Mouse (Mus musculus): ENCODE results near the gene Slc29a4. TPM values are rescaled to one million over a fixed set of nuclear protein-coding genes. Genes with fewer than 3 reads are reported as not detected.

Slc29a4 gene
- polyA plus RNA-seq, 1 experiment = 0.67 TPM

DNA sequence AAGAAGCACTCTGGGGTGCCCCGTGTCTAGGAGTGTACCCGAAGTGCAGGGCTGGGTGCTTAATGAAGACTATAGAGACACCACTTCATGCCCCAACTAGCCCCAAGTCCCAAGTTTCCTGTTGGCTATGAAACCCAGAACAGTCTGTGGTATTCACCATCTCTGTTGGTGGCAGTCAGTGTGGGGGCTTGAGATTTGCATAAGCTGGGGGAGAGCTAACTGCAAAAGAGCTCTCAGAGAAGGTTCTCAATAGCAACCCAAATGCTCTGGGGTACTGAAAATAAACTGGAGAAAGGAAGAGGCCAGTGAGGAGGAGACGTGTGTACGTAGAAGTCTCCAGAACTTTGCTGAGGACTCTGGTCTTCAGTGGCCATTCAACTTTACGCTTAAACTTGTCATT is 9.8 kb upstream of the Slc29a4 start:
- no peaks in the 10 kb centered on the region for H3K4me1 ChIP-seq (ENCODE audit: control insufficient read depth, insufficient read depth, low read length)
- no peak for TF ChIP-seq CTCF (IDR thresholded peaks at IDR 0.05; ENCODE audit: control insufficient read depth, insufficient read depth, insufficient replicate concordance, low read depth, low read length)
- no peak for TF ChIP-seq POLR2A (IDR thresholded peaks at IDR 0.05; ENCODE audit: control insufficient read depth, low read depth, low read length)
- H3K36me3 ChIP-seq (ENCODE audit: control insufficient read depth, insufficient read depth, low read length) = no peaks in the 10 kb centered on the region
- H3K4me3 ChIP-seq (ENCODE audit: control insufficient read depth, low read depth, low read length) = no peak overlapping the region
- H3K27me3 ChIP-seq (ENCODE audit: control insufficient read depth, insufficient read depth, low read length) = no peaks in the 10 kb centered on the region
- no peak overlapping the region for H3K27ac ChIP-seq (ENCODE audit: control insufficient read depth, insufficient read depth, low read depth, low read length)

- Histone ChIP-seq H3K4me3 (ENCODE audit: control insufficient read depth, low read depth, low read length) (no peak overlapping the region), H3K36me3 (ENCODE audit: control insufficient read depth, insufficient read depth, low read length) (no peaks in the 10 kb centered on the region), H3K27me3 (ENCODE audit: control insufficient read depth, insufficient read depth, low read length) (no peaks in the 10 kb centered on the region), H3K27ac (ENCODE audit: control insufficient read depth, insufficient read depth, low read depth, low read length) (no peak overlapping the region), H3K4me1 (ENCODE audit: control insufficient read depth, insufficient read depth, low read length) (peaks cover 3% of the 10 kb centered on the region; the same call in 1 of the 2 replicates)
- no peak for TF ChIP-seq CTCF (IDR thresholded peaks at IDR 0.05; ENCODE audit: control insufficient read depth, insufficient read depth, insufficient replicate concordance, low read depth, low read length)
Observed at GRCm38 (mm10) chr5:142688866-142689265, 3.4 kb upstream of the Slc29a4 start.

- Histone ChIP-seq H3K4me1 (ENCODE audit: control insufficient read depth, insufficient read depth, low read length) (peaks cover 3% of the 10 kb centered on the region; the same call in 1 of the 2 replicates), H3K27me3 (ENCODE audit: control insufficient read depth, insufficient read depth, low read length) (no peaks in the 10 kb centered on the region), H3K36me3 (ENCODE audit: control insufficient read depth, insufficient read depth, low read length) (no peaks in the 10 kb centered on the region), H3K4me3 (ENCODE audit: control insufficient read depth, low read depth, low read length) (no peak overlapping the region), H3K27ac (ENCODE audit: control insufficient read depth, insufficient read depth, low read depth, low read length) (no peak overlapping the region)
- TF ChIP-seq CTCF (IDR thresholded peaks at IDR 0.05; ENCODE audit: control insufficient read depth, insufficient read depth, insufficient replicate concordance, low read depth, low read length) (no peak), POLR2A (IDR thresholded peaks at IDR 0.05; ENCODE audit: control insufficient read depth, low read depth, low read length) (no peak)
Observed at GRCm38 (mm10) chr5:142690343-142690742, 2.0 kb upstream of the Slc29a4 start.

DNA sequence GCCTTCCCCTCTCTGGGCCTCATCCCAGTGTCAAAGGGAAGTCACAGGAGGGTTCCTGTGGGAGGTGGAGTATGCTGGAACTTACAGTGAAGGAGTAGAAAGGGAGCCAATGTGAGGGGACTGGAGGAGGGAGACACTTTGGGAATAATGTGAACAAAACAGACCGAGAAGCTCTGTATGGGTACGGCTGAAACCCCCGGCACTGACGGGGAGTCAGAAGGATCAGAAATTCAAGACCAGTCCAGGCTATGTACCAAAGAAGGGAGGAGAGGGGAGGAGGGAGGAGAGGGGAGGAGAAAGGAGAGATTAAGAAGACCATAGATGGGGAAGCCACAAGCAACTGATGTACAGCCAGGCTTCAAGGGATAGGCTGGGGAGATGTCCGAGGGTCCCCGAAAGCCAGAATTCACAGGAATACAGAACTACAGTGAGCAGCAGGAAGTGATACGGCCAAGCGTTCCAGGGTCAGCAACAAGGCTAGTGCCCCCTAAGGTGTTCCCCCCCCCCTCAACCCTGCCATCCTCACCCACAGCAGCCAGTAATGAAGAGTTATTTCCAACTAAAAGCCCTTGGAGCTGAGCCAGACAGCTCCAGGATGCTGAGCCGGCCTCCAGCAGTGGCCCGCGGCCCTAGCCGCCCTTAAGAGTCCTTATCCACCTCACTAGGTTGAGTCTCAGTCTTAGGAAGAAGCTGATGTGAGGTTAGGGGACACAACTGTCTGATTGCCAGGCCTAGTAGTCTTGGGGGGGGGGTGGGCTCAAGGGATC is 842 bp downstream of the Slc29a4 start:
- H3K4me3 ChIP-seq (ENCODE audit: control insufficient read depth, low read depth, low read length) = no peak overlapping the region
- peaks cover 3% of the 10 kb centered on the region; the same call in 1 of the 2 replicates for H3K4me1 ChIP-seq (ENCODE audit: control insufficient read depth, insufficient read depth, low read length)
- no peaks in the 10 kb centered on the region for H3K27me3 ChIP-seq (ENCODE audit: control insufficient read depth, insufficient read depth, low read length)
- TF ChIP-seq POLR2A (IDR thresholded peaks at IDR 0.05; ENCODE audit: control insufficient read depth, low read depth, low read length) (no peak), CTCF (IDR thresholded peaks at IDR 0.05; ENCODE audit: control insufficient read depth, insufficient read depth, insufficient replicate concordance, low read depth, low read length) (no peak)
- H3K36me3 ChIP-seq (ENCODE audit: control insufficient read depth, insufficient read depth, low read length) = no peaks in the 10 kb centered on the region
- H3K27ac ChIP-seq (ENCODE audit: control insufficient read depth, insufficient read depth, low read depth, low read length) = no peak overlapping the region

- Histone ChIP-seq H3K36me3 (ENCODE audit: control insufficient read depth, insufficient read depth, low read length) (no peaks in the 10 kb centered on the region), H3K27me3 (ENCODE audit: control insufficient read depth, insufficient read depth, low read length) (no peaks in the 10 kb centered on the region), H3K4me3 (ENCODE audit: control insufficient read depth, low read depth, low read length) (no peak overlapping the region), H3K4me1 (ENCODE audit: control insufficient read depth, insufficient read depth, low read length) (peaks cover 3% of the 10 kb centered on the region; the same call in 1 of the 2 replicates), H3K27ac (ENCODE audit: control insufficient read depth, insufficient read depth, low read depth, low read length) (no peak overlapping the region)
- TF ChIP-seq CTCF (IDR thresholded peaks at IDR 0.05; ENCODE audit: control insufficient read depth, insufficient read depth, insufficient replicate concordance, low read depth, low read length) (no peak), POLR2A (IDR thresholded peaks at IDR 0.05; ENCODE audit: control insufficient read depth, low read depth, low read length) (no peak)
Observed at GRCm38 (mm10) chr5:142693738-142694430, 1.6 kb downstream of the Slc29a4 start.

- no peak overlapping the region for H3K27ac ChIP-seq (ENCODE audit: control insufficient read depth, insufficient read depth, low read depth, low read length)
Observed at GRCm38 (mm10) chr5:142694627-142695340, 2.5 kb downstream of the Slc29a4 start.

DNA sequence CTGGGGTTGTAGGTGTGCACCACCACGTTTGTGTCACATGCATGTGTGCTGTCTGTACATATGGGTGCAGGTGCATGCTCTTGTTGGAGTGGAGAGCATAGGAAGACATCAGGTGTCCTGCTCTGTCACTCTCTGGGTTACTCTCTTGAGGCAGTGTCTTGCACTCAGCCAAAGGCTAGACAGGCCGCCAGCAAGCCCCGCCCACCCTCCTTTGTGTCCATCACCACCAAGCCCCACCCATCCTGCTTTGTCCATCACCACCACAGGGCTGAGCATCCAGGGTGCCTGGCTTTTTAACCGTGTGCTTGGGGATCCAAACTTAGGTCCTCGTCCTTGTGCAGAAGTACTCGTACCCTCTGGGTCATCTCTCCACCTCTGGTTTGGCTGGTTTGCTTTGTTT is 3.9 kb downstream of the Slc29a4 start:
- Histone ChIP-seq H3K36me3 (ENCODE audit: control insufficient read depth, insufficient read depth, low read length) (no peaks in the 10 kb centered on the region), H3K4me3 (ENCODE audit: control insufficient read depth, low read depth, low read length) (no peak overlapping the region; the same call in 1 of the 2 replicates), H3K27ac (ENCODE audit: control insufficient read depth, insufficient read depth, low read depth, low read length) (no peak overlapping the region), H3K27me3 (ENCODE audit: control insufficient read depth, insufficient read depth, low read length) (no peaks in the 10 kb centered on the region), H3K4me1 (ENCODE audit: control insufficient read depth, insufficient read depth, low read length) (peaks cover 2% of the 10 kb centered on the region)
- no peak for TF ChIP-seq CTCF (IDR thresholded peaks at IDR 0.05; ENCODE audit: control insufficient read depth, insufficient read depth, insufficient replicate concordance, low read depth, low read length)

More at GRCm38 (mm10) chr5:142694627-142695340, 2.5 kb downstream of the Slc29a4 start:
- Histone ChIP-seq H3K4me3 (ENCODE audit: control insufficient read depth, low read depth, low read length) (no peak overlapping the region), H3K4me1 (ENCODE audit: control insufficient read depth, insufficient read depth, low read length) (peaks cover 3% of the 10 kb centered on the region; the same call in 1 of the 2 replicates), H3K36me3 (ENCODE audit: control insufficient read depth, insufficient read depth, low read length) (no peaks in the 10 kb centered on the region), H3K27me3 (ENCODE audit: control insufficient read depth, insufficient read depth, low read length) (no peaks in the 10 kb centered on the region)
- TF ChIP-seq CTCF (IDR thresholded peaks at IDR 0.05; ENCODE audit: control insufficient read depth, insufficient read depth, insufficient replicate concordance, low read depth, low read length) = no peak
- TF ChIP-seq POLR2A (IDR thresholded peaks at IDR 0.05; ENCODE audit: control insufficient read depth, low read depth, low read length) = no peak
